Mouse (Mus musculus): Measurements from ENCODE around the gene Cwc27. TPM values are rescaled to one million over a fixed set of nuclear protein-coding genes. Genes with fewer than 3 reads are reported as not detected.

Gene Cwc27
- 30.0 TPM for total RNA-seq (2023)

GRCm38 (mm10) chr13:104816635-104817571, at the start of gene Cwc27:
Gene Cwc27 (minus strand): TSS chr13:104817142.

GRCm38 (mm10) chr13:104863127-104863979, 46.4 kb upstream of the Cwc27 start, which contains the start of gene Shisal2b:
Gene Shisal2b (minus strand): TSS chr13:104863893.

GRCm38 (mm10) chr13:104792184-104792583, 24.8 kb downstream of the Cwc27 start, which contains the start of gene Srek1ip1:
Gene Srek1ip1 (plus strand): TSS chr13:104792484.

Other genes starting within 250 kb of the Cwc27 start
- gene Srek1ip1, start 24.7 kb downstream of the Cwc27 start, total RNA-seq (2023), result 7.5 TPM
- not detected for gene Shisal2b, start 46.8 kb upstream of the Cwc27 start, total RNA-seq (2023)
- gene Rgs7bp, start 237.8 kb upstream of the Cwc27 start, total RNA-seq (2023), result not detected

Data from CD4-positive naive resting alpha-beta T cell, adult 57 days (primary cell).